Mouse (Mus musculus) MEL (cell line): ENCODE results near the gene Cth. TPM values are rescaled to one million over a fixed set of nuclear protein-coding genes. Genes with fewer than 3 reads are reported as not detected.

Experiments
- DNase-seq: peaks from one replicate; pipeline ENCODE4 v3.0.0; 2011; ENCODE audit warnings: low read depth, low spot score
- H3K27ac ChIP-seq: 2 replicates; pipeline ENCODE4 v1.5.1; 2012; ENCODE audit warnings: low read depth, mild to moderate bottlenecking, control low read depth, low read length, moderate library complexity; ENCODE audit not compliant: control insufficient read depth
- H3K27me3 ChIP-seq, 2 experiments: fragments of 150-350 bp in 1 of 2; sonication (generic) in 1 of 2; 2 replicates each; pipeline ENCODE4 v1.6.1; 2012; ENCODE audit warnings: low read length in 2 of 2, mild to moderate bottlenecking in 2 of 2, improper control_type of control experiment in 1 of 2, moderate library complexity in 1 of 2; ENCODE audit not compliant: insufficient read depth in 2 of 2, control insufficient read depth in 1 of 2
- H3K36me3 ChIP-seq, 2 experiments: 2 replicates each; pipeline ENCODE4 v1.6.1; 2012 to 2014; ENCODE audit warnings: low read length in 2 of 2, improper control_type of control experiment in 1 of 2, inconsistent platforms in 1 of 2, mild to moderate bottlenecking in 1 of 2; ENCODE audit not compliant: insufficient read depth in 2 of 2, control insufficient read depth in 1 of 2
- H3K4me1 ChIP-seq, 2 experiments: fragments of 150-350 bp in 1 of 2; sonication (generic) in 1 of 2; 2 replicates each; pipeline ENCODE4 v1.6.1; 2012; ENCODE audit warnings: low read length in 2 of 2, improper control_type of control experiment in 1 of 2, mild to moderate bottlenecking in 1 of 2; ENCODE audit not compliant: insufficient read depth in 2 of 2, control insufficient read depth in 1 of 2
- H3K4me3 ChIP-seq, 2 experiments: fragments of 150-350 bp in 1 of 2; sonication (generic) in 1 of 2; 2 replicates each; pipeline ENCODE4 v1.5.1; 2012; ENCODE audit warnings: low read depth in 2 of 2, low read length in 2 of 2, mild to moderate bottlenecking in 2 of 2, moderate library complexity in 2 of 2, control low read depth in 1 of 2, improper control_type of control experiment in 1 of 2; ENCODE audit not compliant: control insufficient read depth in 1 of 2, insufficient read depth in 1 of 2
- H3K79me2 ChIP-seq: 2 replicates; pipeline ENCODE4 v1.6.1; 2012; ENCODE audit warnings: mild to moderate bottlenecking, low read length, moderate library complexity; ENCODE audit not compliant: control insufficient read depth, poor library complexity, insufficient read depth
- H3K9ac ChIP-seq: 2 replicates; pipeline ENCODE4 v1.6.1; 2012; ENCODE audit warnings: low read depth, mild to moderate bottlenecking, control low read depth, low read length, moderate library complexity; ENCODE audit not compliant: control insufficient read depth, poor library complexity, severe bottlenecking
- H3K9me3 ChIP-seq: fragments of 150-350 bp; sonication (generic); replicated peaks from 2 replicates; pipeline ENCODE4 v1.6.1; 2012; ENCODE audit warnings: mild to moderate bottlenecking, low read length, improper control_type of control experiment, moderate library complexity; ENCODE audit not compliant: insufficient read depth
- BHLHE40 ChIP-seq: IDR thresholded peaks from 2 replicates; pipeline ENCODE4 v1.6.1; 2012; ENCODE audit warnings: low read depth, mild to moderate bottlenecking, inconsistent platforms, low read length, improper control_type of control experiment, borderline replicate concordance
- CHD1 ChIP-seq: IDR thresholded peaks from 2 replicates; pipeline ENCODE4 v1.6.1; 2012; ENCODE audit warnings: low read depth, mild to moderate bottlenecking, inconsistent platforms, low read length, improper control_type of control experiment
- CHD2 ChIP-seq: IDR thresholded peaks from 2 replicates; pipeline ENCODE4 v1.6.1; 2011; ENCODE audit warnings: low read length, improper control_type of control experiment
- CTCF ChIP-seq, 3 experiments: IDR thresholded peaks in 2 of 3; conservative IDR thresholded peaks in 1 of 3; 2 replicates each; pipeline ENCODE4 v1.5.1; 2011 to 2012; ENCODE audit warnings: low read length in 3 of 3, low read depth in 2 of 3, mild to moderate bottlenecking in 2 of 3, improper control_type of control experiment in 1 of 3, inconsistent platforms in 1 of 3, mixed read lengths in 1 of 3, moderate library complexity in 1 of 3; ENCODE audit not compliant: control insufficient read depth in 1 of 3, insufficient read depth in 1 of 3, poor library complexity in 1 of 3, severe bottlenecking in 1 of 3
- ELF1 ChIP-seq: IDR thresholded peaks from 2 replicates; pipeline ENCODE4 v1.6.1; 2014; ENCODE audit warnings: low read depth, mild to moderate bottlenecking, inconsistent platforms, low read length, improper control_type of control experiment, moderate library complexity
- EP300 ChIP-seq, 2 experiments: IDR thresholded peaks; 2 replicates each; pipeline ENCODE4 v1.6.1; 2011; ENCODE audit warnings: improper control_type of control experiment in 2 of 2, low read length in 2 of 2, low read depth in 1 of 2, mild to moderate bottlenecking in 1 of 2
- ETS1 ChIP-seq: IDR thresholded peaks from 2 replicates; pipeline ENCODE4 v1.6.1; 2012; ENCODE audit warnings: low read depth, mild to moderate bottlenecking, inconsistent platforms, low read length, improper control_type of control experiment, moderate library complexity
- GATA1 ChIP-seq: IDR thresholded peaks from 2 replicates; pipeline ENCODE4 v1.6.1; 2011; ENCODE audit warnings: low read depth, low read length, improper control_type of control experiment
- HCFC1 ChIP-seq: IDR thresholded peaks from 2 replicates; pipeline ENCODE4 v1.6.1; 2012; ENCODE audit warnings: low read depth, mild to moderate bottlenecking, inconsistent platforms, low read length, improper control_type of control experiment, moderate library complexity
- MAFK ChIP-seq: IDR thresholded peaks from 2 replicates; pipeline ENCODE4 v1.6.1; 2011; ENCODE audit warnings: low read depth, mild to moderate bottlenecking, low read length, improper control_type of control experiment, borderline replicate concordance
- MAZ ChIP-seq: IDR thresholded peaks from 2 replicates; pipeline ENCODE4 v1.6.1; 2012; ENCODE audit warnings: low read depth, mild to moderate bottlenecking, inconsistent platforms, low read length, improper control_type of control experiment
- MXI1 ChIP-seq: IDR thresholded peaks from 2 replicates; pipeline ENCODE4 v1.6.1; 2011; ENCODE audit warnings: mild to moderate bottlenecking, low read depth, low read length, improper control_type of control experiment
- MYB ChIP-seq: IDR thresholded peaks from 2 replicates; pipeline ENCODE4 v1.6.1; 2011; ENCODE audit warnings: mild to moderate bottlenecking, low read depth, low read length, improper control_type of control experiment
- MYC ChIP-seq: IDR thresholded peaks from 2 replicates; pipeline ENCODE4 v1.6.1; 2011; ENCODE audit warnings: low read depth, mild to moderate bottlenecking, low read length, improper control_type of control experiment, moderate library complexity
- NELFE ChIP-seq: IDR thresholded peaks from 2 replicates; pipeline ENCODE4 v1.6.1; 2011; ENCODE audit warnings: low read depth, low read length, improper control_type of control experiment
- POLR2A ChIP-seq, 2 experiments: IDR thresholded peaks; 2 replicates each; pipeline ENCODE4 v1.6.1; 2011 to 2012; ENCODE audit warnings: low read length in 2 of 2, mild to moderate bottlenecking in 2 of 2, control low read depth in 1 of 2, improper control_type of control experiment in 1 of 2, low read depth in 1 of 2, moderate library complexity in 1 of 2; ENCODE audit not compliant: control insufficient read depth in 1 of 2, insufficient read depth in 1 of 2, poor library complexity in 1 of 2
- POLR2AphosphoS2 ChIP-seq: IDR thresholded peaks from 2 replicates; pipeline ENCODE4 v1.6.1; 2011; ENCODE audit warnings: low read length, improper control_type of control experiment
- RCOR1 ChIP-seq: IDR thresholded peaks from 2 replicates; pipeline ENCODE4 v1.6.1; 2012; ENCODE audit warnings: low read depth, mild to moderate bottlenecking, inconsistent platforms, low read length, improper control_type of control experiment
- SIN3A ChIP-seq: IDR thresholded peaks from 2 replicates; pipeline ENCODE4 v1.6.1; 2012; ENCODE audit warnings: low read length, improper control_type of control experiment, inconsistent platforms
- TBP ChIP-seq: IDR thresholded peaks from 2 replicates; pipeline ENCODE4 v1.8.0; 2011; ENCODE audit warnings: low read depth, low read length, improper control_type of control experiment
- TCF12 ChIP-seq: IDR thresholded peaks from 2 replicates; pipeline ENCODE4 v1.6.1; 2014; ENCODE audit warnings: low read depth, mild to moderate bottlenecking, inconsistent platforms, low read length, improper control_type of control experiment, moderate library complexity
- ZMIZ1 ChIP-seq: IDR thresholded peaks from 2 replicates; pipeline ENCODE4 v1.6.1; 2012; ENCODE audit warnings: low read depth, mild to moderate bottlenecking, inconsistent platforms, low read length, improper control_type of control experiment, moderate library complexity
- polyA plus RNA-seq, 2 experiments: library from polyadenylated mRNA; stranded (reverse) in 1 of 2; unstranded in 1 of 2; fragments of >175 nt in 1 of 2; fragments of >200 nt in 1 of 2; gene quantifications; 2 replicates each; pipeline versions ENCODE4 v1.2.1 to v1.2.4; 2012; ENCODE audit warnings: low replicate concordance in 2 of 2, low read depth in 1 of 2; ENCODE audit not compliant: insufficient read length in 2 of 2, insufficient read depth in 1 of 2, missing spikeins in 1 of 2
- total RNA-seq: library from RNA; depleted of rRNA; stranded (reverse); fragments of 300-350 nt; gene quantifications from 2 replicates; pipeline ENCODE4 v1.2.3, GENCODE M21; 2012

Cth gene
- total and polyA plus RNA-seq, 3 experiments = 11.7 to 26.8 TPM; not detected in 1

DNA sequence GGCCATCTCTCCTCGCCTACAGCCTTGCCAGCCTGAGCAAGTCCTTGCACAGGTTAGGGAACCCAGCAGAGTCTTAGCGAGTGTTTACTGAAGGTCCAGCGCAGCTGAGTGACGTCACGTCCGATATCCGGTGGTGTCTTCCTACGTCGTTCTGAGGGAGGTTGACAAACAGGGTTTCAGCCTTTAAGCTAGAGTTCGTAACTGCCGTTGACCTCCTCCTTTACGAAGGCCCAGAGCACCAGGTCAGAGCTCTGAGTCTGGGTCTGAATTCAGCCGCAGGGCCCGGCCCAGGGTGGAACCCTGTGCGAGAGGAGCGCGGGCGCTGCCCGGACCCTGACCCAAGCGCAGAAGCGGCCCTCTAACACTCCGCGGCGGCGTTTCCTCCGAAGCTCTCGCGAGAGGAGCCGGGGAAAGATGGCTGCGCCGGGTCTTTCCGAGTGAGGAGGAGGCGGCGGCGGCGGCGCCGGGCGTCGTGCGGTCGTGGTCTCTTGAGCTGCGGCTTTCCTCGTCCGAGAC lies 22.0 kb upstream of the Cth start, which contains the start of gene Ankrd13c:
Gene Ankrd13c (plus strand): TSS at position 397 of the 516 bp plus-strand sequence.
- Histone ChIP-seq H3K27me3 (peaks cover 0 to 3% of the 10 kb centered on the region in 2 experiments; a peak in 1 of 4 replicates), H3K36me3 (peaks cover 2 to 23% of the 10 kb centered on the region in 2 experiments), H3K9ac (peak within 1 kb of the TSS; percentile 76), H3K4me1 (peaks cover 6 to 9% of the 10 kb centered on the region in 2 experiments; a peak in 2 of 4 replicates), H3K79me2 (peaks cover 43% of the 10 kb centered on the region), H3K9me3 (no peaks in the 10 kb centered on the region), H3K27ac (peak within 1 kb of the TSS; percentile 83), H3K4me3 (peak within 1 kb of the TSS; percentile 65 to 97)
- TF ChIP-seq HCFC1 (peak; percentile 89), CHD1 (no peak), CHD2 (peak; percentile 90; the same call in 1 of the 2 replicates), TBP (peak; percentile 87), SIN3A (peak; percentile 92), MAZ (no peak), GATA1 (no peak), MXI1 (peak; percentile 49; the same call in 1 of the 2 replicates), BHLHE40 (no peak), CTCF (IDR thresholded peaks at IDR 0.05 in 2 of 3, conservative IDR thresholded peaks at IDR 0.05 in 1 of 3; ENCODE audit: control insufficient read depth in 1 of 3, insufficient read depth in 1 of 3, low read depth in 2 of 3, low read length in 3 of 3, poor library complexity in 1 of 3, severe bottlenecking in 1 of 3) (no peak), POLR2AphosphoS2 (peak; percentile 83; the same call in 1 of the 2 replicates), ELF1 (0 out of 2 replicates have a peak, but pooled peaks have one; percentile 1), POLR2A (IDR thresholded peaks at IDR 0.05; ENCODE audit: control insufficient read depth in 1 of 2, insufficient read depth in 1 of 2, low read depth in 1 of 2, low read length in 2 of 2, poor library complexity in 1 of 2) (peak; percentile 75 to 92), ETS1 (peak; percentile 34; the same call in 1 of the 2 replicates), NELFE (peak; percentile 81), MYC (peak; percentile 46; the same call in 1 of the 2 replicates), ZMIZ1 (peak; percentile 87), TCF12 (peak; percentile 45; the same call in 1 of the 2 replicates)
- DNase-seq = peak; percentile 97

DNA sequence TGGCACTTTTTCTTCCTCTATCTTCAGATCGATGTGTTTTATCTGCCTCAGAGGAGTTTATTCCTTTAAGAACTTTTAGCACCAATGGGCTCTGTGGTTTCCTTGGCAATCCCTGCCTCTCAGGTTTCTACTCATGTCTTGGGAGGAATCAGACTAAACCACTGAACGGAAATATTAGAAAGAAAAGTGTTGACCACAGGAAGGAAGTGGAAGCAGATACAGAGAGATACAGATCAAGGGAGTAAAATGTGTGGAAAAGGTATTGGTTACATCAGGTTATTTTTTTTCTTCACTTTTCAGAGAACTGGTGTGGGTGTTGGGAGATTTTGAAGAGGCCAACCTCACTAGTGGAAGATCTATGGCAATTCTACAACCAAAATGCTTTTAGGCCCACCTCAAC lies 13.7 kb upstream of the Cth start:
- Histone ChIP-seq H3K27ac (no peak overlapping the region), H3K4me3 (no peak overlapping the region), H3K79me2 (no peaks in the 10 kb centered on the region), H3K27me3 (peaks cover 3 to 5% of the 10 kb centered on the region in 2 experiments; a peak in 2 of 4 replicates), H3K9ac (no peak overlapping the region), H3K4me1 (no peaks in the 10 kb centered on the region), H3K9me3 (no peaks in the 10 kb centered on the region), H3K36me3 (peaks cover 0 to 4% of the 10 kb centered on the region in 2 experiments; a peak in 1 of 4 replicates)
- no peak for TF ChIP-seq MYB
- TF ChIP-seq MAFK = peak; percentile 37; the same call in 1 of the 2 replicates
- peak; percentile 34 to 44; a peak in 2 of 4 replicates for TF ChIP-seq EP300 (IDR thresholded peaks at IDR 0.05; ENCODE audit: low read depth in 1 of 2, low read length in 2 of 2)
- TF ChIP-seq RCOR1 = peak; percentile 82
- no peak for TF ChIP-seq TBP
- peak; percentile 50 for TF ChIP-seq GATA1
- no peak for DNase-seq
